Mouse (Mus musculus): ENCODE data around the gene Cnot2.
"Not testable (repeated sequence)": the region's sequence is repeated elsewhere in the genome, so short reads cannot be mapped to it uniquely, and the experiment has no call there.

Cnot2 gene

GRCm38 (mm10) chr10:116581369-116581718, at the start of gene Cnot2:
Gene Cnot2, minus strand, starts transcription at chr10:116581511.
- DNase-seq (ENCODE audit: low spot score) = peak; percentile 95

GRCm38 (mm10) chr10:116628926-116629325, 47.6 kb upstream of the Cnot2 start:
- no peak for DNase-seq (ENCODE audit: low spot score)

DNA sequence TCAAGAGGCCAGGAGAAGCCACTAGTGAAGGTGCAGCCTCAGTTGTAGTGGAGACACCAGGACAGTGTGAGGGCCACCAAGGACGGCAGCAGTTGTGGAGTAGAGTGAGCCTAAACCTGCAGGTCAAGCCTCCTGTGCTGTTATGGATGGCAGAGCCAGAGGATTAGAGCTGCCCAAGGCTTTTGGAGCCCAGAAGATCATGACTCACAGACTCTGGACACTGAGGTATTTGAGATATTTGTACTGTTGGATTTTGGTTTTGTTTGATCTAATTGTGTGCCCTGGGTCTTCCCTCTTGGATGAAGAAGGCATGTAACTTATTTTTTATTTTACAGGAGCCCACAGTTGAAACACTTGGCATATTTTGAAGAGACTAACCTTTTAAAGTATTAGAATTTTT, 44.7 kb upstream of the Cnot2 start:
- DNase-seq (ENCODE audit: low spot score) = no peak

DNA sequence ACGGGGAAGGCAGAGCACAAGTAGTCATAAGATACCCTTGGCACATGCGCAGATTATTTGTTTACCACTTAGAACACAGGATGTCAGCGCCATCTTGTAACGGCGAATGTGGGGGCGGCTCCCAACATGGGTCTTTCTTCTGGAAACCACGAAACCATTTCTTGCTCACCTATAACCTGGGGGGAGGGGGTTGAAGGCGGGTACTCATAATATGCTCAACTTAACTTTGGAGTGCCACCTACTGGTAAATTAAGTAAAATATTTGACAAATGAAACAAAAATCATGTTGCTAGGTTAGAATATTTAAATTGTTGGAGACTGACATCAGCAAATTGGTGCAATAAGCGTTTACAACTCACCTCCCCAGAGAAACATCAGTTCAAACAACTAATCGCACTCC, 31.9 kb upstream of the Cnot2 start:
- not testable (repeated sequence) for DNase-seq (ENCODE audit: low spot score)

GRCm38 (mm10) chr10:116604905-116605162, 23.5 kb upstream of the Cnot2 start:
- DNase-seq (ENCODE audit: low spot score) = no peak

GRCm38 (mm10) chr10:116604081-116604904, 23.0 kb upstream of the Cnot2 start:
- DNase-seq (ENCODE audit: low spot score) = no peak

GRCm38 (mm10) chr10:116599056-116599850, 17.9 kb upstream of the Cnot2 start:
- no peak for DNase-seq (ENCODE audit: low spot score)

GRCm38 (mm10) chr10:116582738-116583137, 1.4 kb upstream of the Cnot2 start:
- no peak for DNase-seq (ENCODE audit: low spot score)

DNA sequence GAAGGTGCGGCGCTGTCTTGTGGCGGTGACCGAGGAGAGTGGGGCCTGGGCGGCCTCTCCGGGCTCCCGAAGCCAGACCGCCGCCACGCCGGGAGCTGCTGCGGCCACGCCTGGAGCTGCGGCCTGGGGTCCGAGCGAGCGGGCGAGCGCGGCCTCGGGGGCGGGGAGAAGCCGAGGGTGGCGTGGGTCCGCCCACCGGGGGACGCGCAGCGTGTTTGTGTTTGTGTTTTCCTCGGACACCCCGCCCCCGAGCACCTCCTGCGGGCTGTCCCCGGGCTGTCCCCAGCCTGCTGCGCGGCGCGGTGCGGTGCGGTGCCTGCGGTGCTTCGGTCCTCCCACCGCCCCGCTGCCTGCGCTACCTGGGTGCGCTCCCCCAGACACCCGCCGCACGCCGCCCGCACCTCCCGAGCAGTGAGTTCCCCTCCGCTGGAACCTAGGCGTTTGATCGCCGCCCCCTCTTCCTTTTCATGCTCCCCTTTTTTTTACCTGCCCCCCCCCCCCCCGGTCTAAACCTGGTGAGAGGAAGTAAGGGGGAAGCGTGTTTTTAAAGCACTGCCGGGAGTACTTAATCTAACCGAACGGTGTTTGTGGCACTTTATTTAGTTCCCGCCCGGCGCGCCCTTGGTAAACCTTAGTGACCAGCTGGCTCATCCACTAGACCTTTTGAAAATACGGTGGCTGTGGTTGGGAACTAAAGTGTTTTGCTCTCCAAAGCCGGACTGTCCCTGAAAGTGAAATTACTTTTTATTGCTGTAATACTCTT, 589 bp upstream of the Cnot2 start:
- DNase-seq (ENCODE audit: low spot score) = peak; percentile 70

GRCm38 (mm10) chr10:116580591-116581358, 536 bp downstream of the Cnot2 start:
- peak; percentile 64 for DNase-seq (ENCODE audit: low spot score)

- no peak for DNase-seq (ENCODE audit: low spot score)
Observed at GRCm38 (mm10) chr10:116579478-116579877, 1.8 kb downstream of the Cnot2 start.

- DNase-seq (ENCODE audit: low spot score) = no peak
Observed at GRCm38 (mm10) chr10:116578375-116578774, 2.9 kb downstream of the Cnot2 start.

DNA sequence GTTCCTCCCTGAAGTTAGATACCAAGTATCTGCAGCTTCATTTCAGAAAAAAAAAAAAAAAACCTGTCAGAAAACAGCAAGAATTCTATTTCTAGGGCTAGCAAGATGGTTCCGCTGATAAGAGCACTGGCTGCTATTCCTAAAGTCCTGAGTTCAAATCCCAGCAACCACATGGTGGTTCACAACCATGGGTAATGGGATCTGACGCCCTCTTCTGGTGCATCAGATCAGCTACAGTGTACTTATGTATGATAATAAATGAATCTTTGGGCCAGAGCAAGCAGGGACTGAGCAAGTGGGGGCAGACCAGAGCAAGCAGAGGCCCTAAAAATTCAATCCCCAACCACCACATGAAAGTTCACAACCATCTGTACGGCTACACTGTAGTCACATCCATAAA, 4.1 kb downstream of the Cnot2 start:
- no peak for DNase-seq (ENCODE audit: low spot score)

DNA sequence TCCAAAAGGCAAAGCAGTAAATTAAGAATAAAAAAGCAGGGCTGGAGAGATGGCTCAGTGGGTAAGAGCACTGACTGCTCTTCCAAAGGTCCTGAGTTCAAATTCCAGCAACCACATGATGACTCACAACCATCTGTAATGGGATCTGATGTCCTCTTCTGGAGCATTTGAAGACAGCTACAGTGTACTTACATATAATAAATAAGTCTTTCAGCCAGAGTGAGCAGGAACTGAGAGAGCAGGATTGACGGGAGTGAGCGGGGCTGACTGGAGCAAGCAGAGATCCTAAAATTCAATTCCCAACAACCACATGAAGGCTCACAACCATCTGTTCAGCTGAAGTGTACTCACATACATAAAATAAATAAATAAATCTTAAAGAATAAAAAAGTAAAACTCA, 5.2 kb downstream of the Cnot2 start:
- not testable (repeated sequence) for DNase-seq (ENCODE audit: low spot score)

- DNase-seq (ENCODE audit: low spot score) = peak; percentile 75
Observed at GRCm38 (mm10) chr10:116570526-116570925, 10.8 kb downstream of the Cnot2 start.

DNA sequence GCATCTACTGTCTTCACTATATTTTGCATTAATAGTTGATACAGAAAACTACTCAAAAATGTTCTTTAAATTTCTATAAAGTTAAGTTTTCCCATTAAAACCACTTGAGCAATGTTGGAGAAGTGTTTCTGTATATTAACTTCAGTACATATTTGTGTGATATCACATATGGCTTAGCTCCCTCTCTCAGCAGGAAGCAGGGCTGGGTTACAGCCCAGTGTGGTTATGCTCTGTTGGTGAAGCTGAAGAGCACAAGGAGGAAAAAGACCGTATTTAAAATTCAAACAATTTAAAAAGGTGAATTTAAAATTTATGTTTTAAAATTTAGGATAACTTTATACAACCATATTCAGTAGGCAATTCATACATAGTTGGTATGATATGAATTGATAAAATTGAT, 12.8 kb downstream of the Cnot2 start:
- no peak for DNase-seq (ENCODE audit: low spot score)

DNA sequence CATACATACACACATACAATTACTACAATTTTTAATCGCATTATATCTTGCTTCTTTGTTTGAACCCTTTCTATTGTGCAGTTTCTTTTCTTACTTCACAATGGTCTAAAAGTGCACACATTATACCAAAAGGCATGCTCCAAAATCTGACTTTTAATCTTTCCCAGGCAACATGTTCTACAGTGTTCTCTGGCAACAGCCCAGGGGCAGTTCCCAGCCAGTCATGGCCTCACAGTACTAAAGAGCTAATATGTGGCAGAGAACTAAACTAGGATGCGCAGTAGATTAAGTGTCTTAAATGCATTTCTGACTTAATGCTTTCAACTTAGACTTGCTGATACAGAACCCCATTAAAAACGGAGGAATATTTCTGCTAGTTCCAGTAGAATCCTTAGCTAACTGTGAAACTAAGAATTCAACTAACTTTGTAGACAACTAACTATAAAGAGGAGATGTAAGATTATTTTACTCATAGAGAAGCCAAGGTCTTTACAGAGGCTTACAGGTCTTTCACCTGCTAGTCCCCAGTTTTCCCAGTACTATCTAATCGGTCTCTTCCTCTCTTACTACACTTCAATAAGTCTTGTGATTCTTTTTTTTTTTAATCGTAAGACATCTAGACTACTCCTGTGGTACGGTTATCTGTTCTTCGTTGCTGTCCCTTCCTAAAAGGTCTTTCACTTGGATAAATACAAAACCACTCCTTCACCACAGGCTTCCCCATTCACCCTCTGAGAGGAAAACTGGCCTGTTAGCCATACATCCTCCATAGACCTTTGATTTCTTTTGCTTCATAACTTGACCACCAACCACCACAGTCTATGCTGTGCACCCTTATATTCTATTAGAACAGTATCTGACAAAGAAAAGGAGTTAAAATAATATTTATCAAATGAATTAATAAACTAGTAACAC, 13.6 kb downstream of the Cnot2 start:
- DNase-seq (ENCODE audit: low spot score) = no peak

DNA sequence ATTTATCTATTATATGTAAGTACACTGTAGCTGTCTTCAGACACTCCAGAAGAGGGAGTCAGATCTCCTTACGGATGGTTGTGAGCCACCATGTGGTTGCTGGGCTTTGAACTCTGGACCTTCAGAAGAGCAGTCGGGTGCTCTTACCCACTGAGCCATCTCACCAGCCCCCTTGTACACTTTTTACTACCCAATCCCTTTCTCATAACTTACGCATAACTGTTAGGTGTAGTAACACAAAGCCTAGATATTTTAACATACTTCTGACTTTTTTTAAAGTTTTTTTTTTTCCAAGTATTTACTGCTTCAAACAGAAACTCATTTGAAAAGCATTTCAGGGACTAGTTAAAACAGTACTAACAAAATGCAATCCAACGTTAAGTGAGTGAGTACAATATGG, 14.8 kb downstream of the Cnot2 start:
- DNase-seq (ENCODE audit: low spot score) = not testable (repeated sequence)

DNA sequence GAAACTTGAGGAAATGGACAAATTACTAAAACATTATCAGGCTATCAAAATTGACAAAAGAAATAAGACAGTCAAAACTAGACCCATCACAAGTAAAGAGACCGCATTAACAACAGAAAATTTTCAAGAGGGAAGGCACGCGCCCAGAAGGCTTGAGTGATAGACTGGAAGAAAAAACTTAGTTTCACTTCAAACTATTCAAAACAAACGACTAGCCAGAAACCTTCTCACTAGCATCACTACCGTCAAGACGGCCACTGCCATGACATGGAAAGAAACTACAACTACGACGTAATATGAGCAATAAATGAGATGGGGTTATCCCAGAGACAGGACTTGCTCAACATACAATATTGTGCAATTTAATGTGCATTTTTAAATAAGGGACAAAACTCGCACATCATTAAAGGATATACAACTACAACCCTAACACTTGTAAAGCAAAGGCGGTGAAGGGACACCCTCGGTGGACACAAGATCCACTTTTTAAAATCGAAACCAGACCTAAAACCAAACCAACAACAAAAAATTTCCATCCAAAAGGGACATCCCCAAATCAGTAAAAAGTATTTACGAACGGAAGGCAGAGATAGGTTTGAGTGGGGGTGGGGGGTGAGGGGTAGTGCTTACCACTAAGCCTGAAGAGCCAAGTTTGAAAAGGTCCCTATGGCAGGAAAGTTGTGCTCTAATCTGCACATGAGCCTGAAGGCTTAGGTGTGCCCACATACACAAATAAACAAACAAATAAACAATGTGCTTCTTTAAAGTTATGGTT, 16.3 kb downstream of the Cnot2 start:
- no peak for DNase-seq (ENCODE audit: low spot score)
